Mouse (Mus musculus) spleen, adult 2 months (tissue): Measurements from ENCODE around the gene Lin28a.

Experiments
- CTCF ChIP-seq: fragments of 200-500 bp; IDR thresholded peaks from 2 replicates; pipeline ENCODE4 v1.5.1; 2011; ENCODE audit warnings: mild to moderate bottlenecking, inconsistent platforms; ENCODE audit not compliant: insufficient read depth, insufficient read length, insufficient replicate concordance; ENCODE audit errors: extremely low read depth
- POLR2A ChIP-seq: fragments of 200-500 bp; IDR thresholded peaks from 2 replicates; pipeline ENCODE4 v1.6.1; 2011; ENCODE audit warnings: low read depth, low read length, inconsistent platforms

DNA sequence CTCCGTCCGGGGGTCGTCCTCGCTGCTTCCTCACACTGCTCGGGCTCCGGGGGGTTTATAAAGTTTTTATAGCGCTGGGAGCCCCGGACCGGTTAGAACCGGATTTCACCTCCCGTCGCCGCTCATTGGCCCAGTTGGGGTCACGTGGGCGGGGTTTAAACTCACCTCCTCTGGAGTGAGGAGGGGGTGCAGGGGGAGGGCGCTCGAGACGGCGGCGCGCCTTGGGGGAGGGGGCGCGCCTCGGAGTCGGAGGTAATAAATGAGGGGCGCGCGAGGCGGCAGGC is 50.8 kb downstream of the Lin28a start:
- no peak for TF ChIP-seq CTCF
- TF ChIP-seq POLR2A, result no peak
